Mouse (Mus musculus) CD4-positive helper T cell, adult 2 months (primary cell): ENCODE measurements around the gene Tigd3.
A peak's percentile ranks its signal among the peaks of the same experiment; 100 is the strongest.

ENCODE experiments used
- DNase-seq: peaks from one replicate; pipeline ENCODE4 v3.0.0-alpha.2; 2012; ENCODE audit warnings: low read depth, missing footprints, low spot score

Gene Tigd3

GRCm38 (mm10) chr19:5877618-5878361 lies 16.2 kb downstream of the Tigd3 start, which contains the start of gene Slc25a45:
Gene Slc25a45, plus strand, starts transcription at chr19:5877808.
- DNase-seq = peak; percentile 88

DNA sequence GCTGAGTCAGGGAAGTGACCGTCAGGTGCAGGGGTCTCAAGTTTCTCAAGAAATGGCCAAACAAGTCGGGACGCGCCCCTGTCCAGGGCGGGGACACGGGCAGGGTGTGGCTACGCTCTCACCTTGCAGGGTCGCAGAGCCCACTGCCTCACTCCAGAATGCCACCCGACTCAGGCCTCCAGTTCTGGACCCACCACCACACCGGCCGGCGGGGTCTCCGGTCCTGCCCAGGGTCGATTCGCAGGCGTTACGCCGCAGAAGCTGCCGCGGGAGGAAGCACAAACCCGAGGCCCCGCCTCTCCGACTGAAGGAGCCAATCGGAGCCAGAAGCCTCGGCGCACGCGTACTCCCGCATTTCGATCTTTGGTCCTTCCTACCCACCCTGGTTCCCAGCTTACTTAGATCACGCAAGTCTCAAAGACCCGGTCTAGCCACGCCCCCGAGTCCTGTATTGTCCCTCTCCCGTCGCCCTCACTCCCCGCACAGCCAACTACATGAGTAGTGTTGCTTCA lies 18.9 kb downstream of the Tigd3 start, which contains the start of gene Frmd8:
Frmd8 (minus strand) TSS at position 306 of the 512 bp plus-strand sequence.
- DNase-seq = peak; percentile 95

- DNase-seq = peak; percentile 28
Measured at GRCm38 (mm10) chr19:5874391-5874968, 19.5 kb downstream of the Tigd3 start.

DNA sequence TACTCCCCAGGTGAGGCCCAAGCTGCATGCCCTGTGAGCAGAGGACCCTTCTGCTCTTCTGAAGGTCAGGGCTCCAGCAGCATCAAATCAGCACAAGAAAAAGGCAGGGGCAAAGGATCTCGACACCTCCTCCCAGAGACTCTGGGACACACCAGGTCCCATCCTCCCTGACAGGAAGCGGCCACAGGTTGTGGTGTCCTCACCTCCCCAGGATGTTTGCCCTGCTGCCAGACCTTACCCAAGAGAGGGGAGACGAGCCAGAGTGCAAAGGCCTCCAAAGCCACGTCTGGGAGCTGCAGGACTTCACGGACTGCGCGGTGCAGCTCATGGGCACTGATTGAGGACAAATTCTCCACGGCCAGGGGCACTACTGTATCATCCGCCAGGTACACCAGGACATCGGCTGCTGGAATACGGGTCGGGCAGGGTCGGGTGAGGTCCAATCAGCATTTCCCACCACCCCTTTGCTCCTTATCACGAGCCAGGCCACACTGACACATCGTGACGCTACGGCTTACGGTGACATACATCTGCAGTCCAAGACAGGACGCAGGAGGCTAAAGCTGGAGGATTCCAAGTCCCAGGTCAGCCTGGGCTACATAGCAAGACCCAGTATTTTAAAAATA lies 20.9 kb downstream of the Tigd3 start:
- DNase-seq = peak; percentile 54

- peak; percentile 44 for DNase-seq
Measured at GRCm38 (mm10) chr19:5872528-5872927, 21.4 kb downstream of the Tigd3 start.

DNA sequence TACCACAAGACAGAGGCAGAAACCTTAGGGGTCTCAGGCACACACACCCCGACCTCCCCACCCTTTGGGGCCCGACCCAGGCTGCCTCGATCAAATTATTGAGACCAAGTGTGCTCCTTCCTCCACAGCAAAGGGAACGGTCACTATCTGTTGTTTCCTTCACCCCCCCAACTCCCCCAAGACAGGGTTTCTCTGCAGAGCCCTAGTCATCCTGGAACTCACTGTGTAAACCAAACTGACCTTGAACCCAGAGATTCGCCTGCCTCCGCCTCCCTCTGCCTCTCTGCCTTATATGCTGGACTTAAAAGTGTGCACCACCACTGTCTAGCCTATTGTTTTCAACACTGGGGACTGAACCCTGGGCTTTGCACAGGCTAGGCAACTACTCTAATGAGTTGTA lies 22.3 kb downstream of the Tigd3 start:
- no peak for DNase-seq

- peak; percentile 62 for DNase-seq
Measured at GRCm38 (mm10) chr19:5871273-5871672, 22.7 kb downstream of the Tigd3 start.

DNA sequence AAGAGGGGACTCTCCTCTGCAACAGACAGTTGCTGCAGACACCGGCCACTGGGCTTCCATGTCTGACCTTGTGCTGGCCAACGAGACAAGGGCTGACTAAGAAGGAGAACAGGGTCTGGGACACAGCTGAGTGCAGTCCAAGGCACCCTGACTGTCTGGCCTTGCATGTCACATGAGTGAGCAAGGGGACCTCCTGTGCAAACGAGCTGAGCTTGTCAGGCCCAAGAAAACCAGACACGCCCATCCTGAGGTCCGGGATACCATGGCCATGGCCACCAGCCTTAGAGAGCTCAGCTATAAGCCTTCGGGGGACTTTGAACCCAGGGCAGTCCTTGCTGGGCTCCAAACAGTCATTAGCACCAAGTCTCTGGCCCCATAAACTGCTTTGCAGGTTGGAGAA lies 25.9 kb downstream of the Tigd3 start:
- DNase-seq = no peak

- no peak for DNase-seq
Measured at GRCm38 (mm10) chr19:5864710-5865398, 29.1 kb downstream of the Tigd3 start.

GRCm38 (mm10) chr19:5863776-5864175 lies 30.2 kb downstream of the Tigd3 start:
- DNase-seq = no peak

DNA sequence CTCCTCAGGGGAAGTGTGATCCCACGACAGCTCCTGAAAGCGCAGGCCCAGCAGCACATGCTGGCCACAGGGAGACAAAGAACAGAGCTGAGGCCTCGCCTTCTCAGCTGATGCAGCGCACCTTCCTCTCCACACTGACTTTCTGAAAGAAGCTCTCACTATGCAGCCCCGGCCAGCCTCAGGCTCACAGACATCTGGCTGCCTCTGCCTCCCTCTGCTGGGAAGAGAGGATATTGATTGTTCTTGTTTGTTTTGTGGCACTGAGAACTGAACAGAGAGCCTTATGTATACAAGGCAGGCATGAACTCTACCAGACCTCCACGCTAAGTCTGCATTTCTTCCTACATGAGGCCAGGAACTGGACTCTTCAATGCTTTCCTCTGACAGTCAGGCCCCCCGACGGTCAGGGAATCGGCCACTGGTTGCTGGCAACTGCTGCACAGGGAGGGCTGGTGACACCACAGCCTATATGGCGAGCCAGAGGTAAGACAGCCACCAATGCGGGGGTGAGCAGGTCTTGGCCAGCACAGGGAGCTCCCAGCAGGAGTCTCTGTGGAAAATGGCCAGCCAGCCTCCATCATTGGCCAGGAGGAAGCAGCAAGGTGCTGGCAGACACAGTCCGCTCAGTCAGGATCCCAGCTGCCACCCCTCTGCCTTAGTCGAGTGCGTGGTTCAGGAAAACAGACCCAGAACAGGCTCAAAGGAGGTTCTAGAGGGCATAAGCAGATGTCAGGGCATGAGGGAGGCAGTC lies 31.4 kb downstream of the Tigd3 start:
- no peak for DNase-seq

DNA sequence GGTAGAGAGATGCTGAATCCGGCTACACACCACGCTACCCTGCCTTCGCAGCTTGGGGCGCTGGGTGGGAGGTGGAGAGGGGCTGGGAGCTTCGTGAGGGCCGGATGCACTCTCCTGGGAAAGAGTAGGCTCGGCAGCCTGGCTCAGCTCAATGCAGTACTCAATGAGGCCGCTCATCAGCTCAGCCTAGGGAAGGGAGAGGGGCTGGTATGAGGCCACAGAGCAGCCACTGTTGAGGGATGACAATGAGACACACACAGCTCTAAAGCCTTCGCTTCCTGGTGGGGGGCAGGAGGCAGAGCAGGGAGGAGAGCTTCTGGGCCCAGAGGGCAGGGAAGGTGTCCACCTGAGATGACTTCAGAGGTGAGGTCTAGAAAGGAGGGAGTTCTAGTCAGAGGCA lies 37.3 kb downstream of the Tigd3 start:
- DNase-seq = no peak

GRCm38 (mm10) chr19:5852035-5852722 lies 41.8 kb downstream of the Tigd3 start:
- no peak for DNase-seq

GRCm38 (mm10) chr19:5851481-5851971 lies 42.4 kb downstream of the Tigd3 start:
- DNase-seq = no peak

DNA sequence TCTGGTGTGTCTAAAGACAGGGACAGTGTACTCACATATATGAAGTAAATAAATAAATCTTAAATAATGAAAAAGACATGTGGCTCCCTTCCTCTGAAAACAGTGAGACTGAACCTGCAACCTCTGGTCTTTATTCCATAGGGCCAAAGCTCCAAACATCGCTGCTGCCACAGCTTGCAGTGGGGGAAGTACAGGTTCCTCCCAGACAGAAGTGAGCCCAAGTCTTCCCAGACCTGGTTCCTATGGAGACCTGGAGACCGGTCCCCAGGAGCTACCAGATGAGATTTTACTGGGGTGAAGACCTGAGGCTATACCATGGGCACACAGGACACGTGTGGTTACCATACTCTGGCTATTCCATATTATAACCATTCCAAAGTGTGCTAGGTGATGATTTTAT lies 43.1 kb downstream of the Tigd3 start:
- DNase-seq = no peak

DNA sequence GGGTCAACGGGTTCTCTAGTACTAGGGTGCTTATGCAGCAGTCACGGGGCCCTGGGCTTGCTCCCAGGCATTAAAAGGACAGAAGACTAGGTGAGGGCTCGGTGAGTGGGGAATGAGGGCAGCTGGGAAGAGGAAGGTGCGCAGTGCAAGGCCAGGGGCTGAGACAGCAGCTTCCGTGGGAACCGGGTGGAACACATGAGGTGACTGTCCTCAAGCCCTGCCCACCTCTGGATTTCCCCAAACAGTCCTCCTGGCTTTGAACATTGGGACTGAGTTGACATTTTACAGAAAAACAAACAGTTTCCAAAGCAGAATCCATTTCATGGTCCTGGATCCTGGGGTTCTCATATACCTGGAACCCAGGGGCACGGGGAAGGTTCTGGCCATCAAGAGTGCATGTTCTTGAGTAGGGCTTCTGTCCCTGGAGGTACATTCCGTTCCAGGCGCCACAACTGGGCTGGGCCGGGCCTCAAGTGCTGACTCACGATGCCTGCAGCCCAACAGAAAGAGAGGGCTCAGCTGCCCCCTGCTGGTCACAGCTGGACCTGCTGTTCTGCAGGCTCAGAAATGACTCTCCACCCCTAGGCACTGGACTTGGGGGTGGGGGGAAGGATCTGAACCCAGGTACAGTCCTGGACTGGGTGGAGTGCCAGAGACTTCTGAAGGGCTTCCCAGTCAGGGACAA lies 44.0 kb downstream of the Tigd3 start:
- peak; percentile 91 for DNase-seq

GRCm38 (mm10) chr19:5848826-5849672 lies 44.9 kb downstream of the Tigd3 start:
- peak; percentile 29 for DNase-seq

DNA sequence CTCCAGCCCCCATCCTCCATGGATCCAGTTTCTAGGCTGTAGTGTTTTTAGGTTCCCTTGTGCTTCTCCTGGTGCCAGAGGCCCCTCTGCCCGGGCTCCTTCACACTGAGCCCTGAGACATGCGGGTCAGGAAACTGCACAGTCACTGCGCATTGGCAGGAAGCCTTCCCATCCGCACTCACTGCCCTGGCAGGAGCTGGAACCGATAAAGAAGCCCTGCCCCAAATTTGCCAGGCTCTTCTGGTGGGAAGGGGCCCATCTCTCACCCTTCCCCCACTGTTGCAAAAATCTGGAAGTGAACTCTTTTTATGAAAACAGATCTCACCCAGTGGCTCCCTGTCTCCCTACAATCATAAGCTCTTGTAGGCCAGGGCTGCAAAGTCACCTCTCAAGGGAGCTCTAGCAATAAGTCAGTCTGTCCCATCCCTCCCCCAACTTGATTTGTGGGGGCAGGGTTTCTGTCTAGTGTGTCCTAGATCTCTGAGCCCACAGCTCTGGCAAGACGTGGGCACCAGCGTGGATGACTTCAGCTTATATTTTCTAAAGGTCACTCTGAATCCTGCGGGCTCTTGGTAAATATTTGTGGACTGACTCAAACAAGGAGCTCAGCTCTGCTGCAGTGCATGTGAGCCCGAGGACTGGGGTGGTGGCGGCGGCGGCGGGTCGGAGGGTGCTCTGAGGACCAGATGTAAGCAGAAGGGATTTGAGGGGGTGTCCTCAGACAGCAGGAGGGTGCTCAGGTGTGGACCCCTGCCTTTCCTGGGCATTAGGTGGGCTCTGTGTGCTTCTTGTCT lies 45.7 kb downstream of the Tigd3 start:
- DNase-seq = peak; percentile 35
